Mouse (Mus musculus) ES-E14 (cell line): Measurements from ENCODE around the gene Stk25.

ENCODE experiments used
- CHD2 ChIP-seq: IDR thresholded peaks from 2 replicates; pipeline ENCODE4 v1.6.1; 2014; ENCODE audit warnings: mild to moderate bottlenecking, low read depth, low read length, inconsistent platforms
- HCFC1 ChIP-seq: IDR thresholded peaks from 2 replicates; pipeline ENCODE4 v1.6.1; 2012; ENCODE audit warnings: low read length, inconsistent platforms, borderline replicate concordance; ENCODE audit not compliant: insufficient read depth
- MAFK ChIP-seq: IDR thresholded peaks from 2 replicates; pipeline ENCODE4 v1.6.1; 2014; ENCODE audit warnings: mild to moderate bottlenecking, low read depth, low read length, inconsistent platforms; ENCODE audit not compliant: insufficient read depth
- ZC3H11A ChIP-seq: IDR thresholded peaks from 2 replicates; pipeline ENCODE4 v1.6.1; 2012; ENCODE audit warnings: low read depth, mild to moderate bottlenecking, inconsistent platforms, low read length, borderline replicate concordance
- ZNF384 ChIP-seq: IDR thresholded peaks from 2 replicates; pipeline ENCODE4 v1.6.1; 2012; ENCODE audit warnings: low read depth, low read length, inconsistent platforms

DNA sequence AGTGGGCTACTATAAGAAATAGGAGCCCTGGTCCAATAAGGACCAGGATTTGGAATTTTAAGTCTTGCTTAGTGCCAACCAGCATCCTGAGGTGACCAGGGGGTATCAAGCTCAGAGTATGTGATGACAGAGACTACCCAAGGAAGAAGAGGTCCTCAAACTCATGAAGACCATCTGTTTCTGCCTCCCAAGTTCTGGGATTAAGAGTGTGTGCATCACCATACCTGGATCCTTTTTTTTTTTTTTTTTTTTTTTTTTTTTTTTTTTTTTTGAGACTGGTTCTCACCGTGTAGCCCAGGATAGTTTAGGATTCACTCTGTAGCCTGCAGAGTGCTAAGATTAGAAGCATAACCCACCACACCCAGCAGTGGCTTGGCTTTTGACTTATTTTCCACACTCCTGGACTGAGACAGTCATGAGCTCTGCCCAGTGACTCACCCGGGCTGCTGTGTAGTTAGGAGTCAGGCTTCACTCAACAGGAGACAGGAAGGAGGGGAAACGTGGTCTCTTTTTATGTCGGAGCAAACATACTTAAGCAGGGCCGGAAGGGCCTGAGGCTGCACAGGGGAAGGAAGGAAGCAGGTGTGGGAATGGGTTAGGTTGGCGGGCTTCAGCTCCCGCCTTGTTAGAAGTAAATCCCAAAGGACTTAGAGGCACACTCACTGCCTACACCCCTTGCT is 21.6 kb upstream of the Stk25 start:
- TF ChIP-seq ZC3H11A (no peak), HCFC1 (no peak), ZNF384 (peak; percentile 80), CHD2 (no peak), MAFK (no peak)
